Mouse (Mus musculus): ENCODE results near the gene Gm10271.

- TF ChIP-seq EP300 (IDR thresholded peaks at IDR 0.05) (no peak), CTCF (IDR thresholded peaks at IDR 0.05) (no peak)
Measured at GRCm38 (mm10) chr10:116914586-116914985, 57.8 kb downstream of the Gm10271 start.

Data from lung, postnatal 0 days (tissue).